21 mouse cellular contexts compared by ENCODE assay signal in genomic region chr1:56914279-56914678, GRCm38 (mm10).
A peak's percentile ranks its signal among the peaks of the same experiment; 100 is the strongest.
DNase-seq lines count a peak whose midpoint lies in the region; ATAC-seq and TF ChIP-seq lines count a peak whose summit lies in the region.
"Had no signal": no experiment of that assay in that cellular context is flagged by ENCODE, and none has a peak within 500 bp of the region (broad histone marks: within the 10 kb centered on the region; RNA-seq: fewer than 3 reads in every experiment).

No protein-coding gene starts in this region.

- DNase-seq in left cerebral cortex, adult 11 months (ENCODE audit: low spot score), result peak; percentile 34
- no peak for DNase-seq in left cerebral cortex, postnatal 10 days (ENCODE audit: extremely low spot score in 1 of 2, low spot score in 2 of 2)
- peak; percentile 50 to 69 for DNase-seq in right cerebral cortex, postnatal 36 days (ENCODE audit: low spot score in 2 of 2)
- DNase-seq in right cerebral cortex, postnatal 14 days, result no peak
- peak; percentile 38 to 63 for DNase-seq in left cerebral cortex, postnatal 14 days (ENCODE audit: low spot score in 2 of 2)
- DNase-seq in liver, postnatal 0 days, result no peak
- no peak for DNase-seq in cerebellum, adult 18-20 months
- DNase-seq: adrenal gland, postnatal 25 days; cerebellum, adult 9-10 months; cerebellum, postnatal 25 days; forebrain, postnatal 0 days; gastrocnemius, adult 2 months; gastrocnemius, postnatal 25 days had no signal

- ATAC-seq in liver, postnatal 0 days, result no peak
- ATAC-seq: activated CD4-positive, CD25-positive, alpha-beta regulatory T cell, adult 4 months; forebrain, embryonic 13.5 days; forebrain, postnatal 0 days; Patski had no signal

- WGBS in liver, postnatal 0 days (ENCODE audit: insufficient replicate concordance), result 75% methylated on average over 6 of the region's 6 CpGs

- no peak overlapping the region for H3K4me3 ChIP-seq in liver, postnatal 0 days (ENCODE audit: low read depth, low read length)
- H3K4me3 ChIP-seq: embryonic facial prominence, embryonic 10.5 days; forebrain, embryonic 13.5 days; gastrocnemius, adult 2 months; heart, embryonic 12.5 days; hindbrain, embryonic 10.5 days had no signal

- no peaks in the 10 kb centered on the region for H3K27me3 ChIP-seq in liver, postnatal 0 days (ENCODE audit: insufficient read depth, low read length)
- H3K27me3 ChIP-seq: CH12.LX; forebrain, embryonic 13.5 days; heart, embryonic 12.5 days; Patski had no signal

- TF ChIP-seq CTCF in liver, postnatal 0 days (IDR thresholded peaks at IDR 0.05; ENCODE audit: low read depth), result no peak

- no peak overlapping the region for H3K9ac ChIP-seq in liver, postnatal 0 days (replicated peaks)
- H3K9ac ChIP-seq: forebrain, embryonic 13.5 days; forebrain, postnatal 0 days; heart, embryonic 12.5 days; hindbrain, embryonic 14.5 days had no signal

- intact Hi-C loops in left cerebral cortex, postnatal 10 days (cut with DNase I), result no loop called here
- intact Hi-C loops in left cerebral cortex, postnatal 14 days (cut with DNase I), result no loop called here

- no peak overlapping the region for H3K27ac ChIP-seq in liver, postnatal 0 days (ENCODE audit: low read depth)
- H3K27ac ChIP-seq: embryonic facial prominence, embryonic 10.5 days; forebrain, embryonic 13.5 days; gastrocnemius, adult 2 months; hindbrain, embryonic 10.5 days; hindbrain, embryonic 14.5 days had no signal

- no peak for TF ChIP-seq EP300 in liver, postnatal 0 days (IDR thresholded peaks at IDR 0.05; ENCODE audit: low read depth)

- H3K4me1 ChIP-seq in liver, postnatal 0 days (ENCODE audit: insufficient read depth), result no peaks in the 10 kb centered on the region
- H3K4me1 ChIP-seq: embryonic facial prominence, embryonic 10.5 days; forebrain, embryonic 13.5 days; heart, embryonic 12.5 days; hindbrain, embryonic 10.5 days had no signal

- H3K36me3 ChIP-seq in liver, postnatal 0 days (replicated peaks; ENCODE audit: insufficient read depth, low read length), result no peaks in the 10 kb centered on the region
- H3K36me3 ChIP-seq: embryonic facial prominence, embryonic 10.5 days; heart, embryonic 12.5 days; hindbrain, embryonic 10.5 days had no signal

- H3K4me2 ChIP-seq in liver, postnatal 0 days (ENCODE audit: low read depth, low read length), result no peak overlapping the region
- H3K4me2 ChIP-seq: forebrain, embryonic 13.5 days; heart, embryonic 12.5 days; hindbrain, embryonic 14.5 days had no signal

- no peaks in the 10 kb centered on the region for H3K9me3 ChIP-seq in liver, postnatal 0 days (ENCODE audit: low read length)
- H3K9me3 ChIP-seq: embryonic facial prominence, embryonic 10.5 days; forebrain, embryonic 13.5 days; heart, embryonic 12.5 days; hindbrain, embryonic 10.5 days had no signal

Comparison
In these comparisons a context has a peak if more than half of its experiments do, and no peak if none do; other contexts are left out.
1. DNase-seq: peak in left cerebral cortex, adult 11 months (single experiment), right cerebral cortex, postnatal 36 days (2 of 2) and left cerebral cortex, postnatal 14 days (2 of 2); none in left cerebral cortex, postnatal 10 days (0 of 2), right cerebral cortex, postnatal 14 days (single experiment), liver, postnatal 0 days (single experiment) and cerebellum, adult 18-20 months (0 of 2).